Mouse (Mus musculus) testis, adult 2 months (tissue): Measurements from ENCODE around the gene Srebf2. TPM values are rescaled to one million over a fixed set of nuclear protein-coding genes. Genes with fewer than 3 reads are reported as not detected.

Source experiments
- H3K27ac ChIP-seq: fragments of 200-500 bp; 2 replicates; pipeline ENCODE4 v1.5.1; 2012; ENCODE audit warnings: low read depth, low read length; ENCODE audit not compliant: control insufficient read depth, insufficient read depth
- H3K27me3 ChIP-seq: fragments of 200-500 bp; 2 replicates; pipeline ENCODE4 v1.6.1; 2012; ENCODE audit warnings: mild to moderate bottlenecking, low read length, moderate library complexity; ENCODE audit not compliant: control insufficient read depth, insufficient read depth
- H3K36me3 ChIP-seq: fragments of 200-500 bp; 2 replicates; pipeline ENCODE4 v1.6.1; 2012; ENCODE audit warnings: mild to moderate bottlenecking, low read length; ENCODE audit not compliant: control insufficient read depth, insufficient read depth
- H3K4me1 ChIP-seq: fragments of 200-500 bp; 2 replicates; pipeline ENCODE4 v1.6.1; 2012; ENCODE audit warnings: low read length; ENCODE audit not compliant: control insufficient read depth, insufficient read depth
- H3K4me3 ChIP-seq: fragments of 200-500 bp; 2 replicates; pipeline ENCODE4 v1.5.1; 2012; ENCODE audit warnings: low read depth, mild to moderate bottlenecking, low read length, moderate library complexity, mixed read lengths; ENCODE audit not compliant: control insufficient read depth
- CTCF ChIP-seq: fragments of 200-500 bp; IDR thresholded peaks from 2 replicates; pipeline ENCODE4 v1.5.1; 2012; ENCODE audit warnings: low read depth, mild to moderate bottlenecking, inconsistent platforms, low read length, moderate library complexity; ENCODE audit not compliant: control insufficient read depth, insufficient read depth, insufficient replicate concordance
- POLR2A ChIP-seq: fragments of 200-500 bp; IDR thresholded peaks from 2 replicates; pipeline ENCODE4 v1.6.1; 2012; ENCODE audit warnings: low read depth, mild to moderate bottlenecking, inconsistent platforms, low read length, moderate library complexity; ENCODE audit not compliant: control insufficient read depth
- polyA plus RNA-seq: library from polyadenylated mRNA; depleted of rRNA; stranded (reverse); fragments of >200 nt; gene quantifications from 2 replicates; pipeline ENCODE4 v1.2.3, GENCODE M21; 2012

Srebf2 gene
- polyA plus RNA-seq, 1 experiment, result 36.2 TPM

DNA sequence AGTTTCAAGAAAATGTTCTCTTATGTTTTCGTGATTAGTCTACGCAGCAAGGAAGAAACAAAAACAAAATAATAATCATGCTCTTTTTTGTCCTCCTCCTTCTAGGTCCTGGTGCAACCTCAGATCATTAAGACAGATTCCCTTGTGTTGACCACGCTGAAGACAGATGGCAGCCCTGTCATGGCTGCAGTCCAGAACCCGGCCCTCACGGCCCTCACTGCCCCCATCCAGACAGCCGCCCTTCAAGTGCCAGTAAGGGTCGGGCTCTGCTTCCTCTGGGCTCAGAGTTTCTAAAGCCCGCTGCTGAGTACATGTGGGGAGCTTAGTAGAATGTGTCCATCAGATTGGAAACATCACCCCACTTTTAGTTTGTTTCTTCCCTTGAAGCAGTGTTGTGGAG lies 25.7 kb downstream of the Srebf2 start:
- TF ChIP-seq CTCF (no peak), POLR2A (no peak)
- Histone ChIP-seq H3K4me1 (no peaks in the 10 kb centered on the region), H3K27ac (no peak overlapping the region), H3K4me3 (no peak overlapping the region), H3K36me3 (peaks cover 2% of the 10 kb centered on the region), H3K27me3 (no peaks in the 10 kb centered on the region)

DNA sequence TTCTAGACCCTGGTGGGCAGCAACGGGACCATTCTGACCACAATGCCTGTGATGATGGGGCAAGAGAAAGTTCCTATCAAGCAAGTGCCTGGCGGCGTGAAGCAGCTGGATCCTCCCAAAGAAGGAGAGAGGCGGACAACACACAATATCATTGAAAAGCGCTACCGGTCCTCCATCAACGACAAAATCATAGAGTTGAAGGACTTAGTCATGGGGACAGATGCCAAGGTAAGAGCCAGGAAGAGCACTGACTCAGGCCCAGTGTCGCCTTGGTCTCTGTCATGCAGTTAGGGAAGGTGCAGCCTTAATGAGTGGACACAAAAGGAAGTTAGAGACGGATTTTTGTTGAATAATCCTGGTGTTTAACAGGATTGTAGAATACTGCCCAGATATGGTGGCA lies 28.1 kb downstream of the Srebf2 start:
- H3K4me3 ChIP-seq, result no peak overlapping the region
- TF ChIP-seq POLR2A, result no peak
- TF ChIP-seq CTCF, result no peak
- peaks cover 2% of the 10 kb centered on the region for H3K36me3 ChIP-seq
- H3K27me3 ChIP-seq, result no peaks in the 10 kb centered on the region
- H3K27ac ChIP-seq, result no peak overlapping the region
- no peaks in the 10 kb centered on the region for H3K4me1 ChIP-seq

DNA sequence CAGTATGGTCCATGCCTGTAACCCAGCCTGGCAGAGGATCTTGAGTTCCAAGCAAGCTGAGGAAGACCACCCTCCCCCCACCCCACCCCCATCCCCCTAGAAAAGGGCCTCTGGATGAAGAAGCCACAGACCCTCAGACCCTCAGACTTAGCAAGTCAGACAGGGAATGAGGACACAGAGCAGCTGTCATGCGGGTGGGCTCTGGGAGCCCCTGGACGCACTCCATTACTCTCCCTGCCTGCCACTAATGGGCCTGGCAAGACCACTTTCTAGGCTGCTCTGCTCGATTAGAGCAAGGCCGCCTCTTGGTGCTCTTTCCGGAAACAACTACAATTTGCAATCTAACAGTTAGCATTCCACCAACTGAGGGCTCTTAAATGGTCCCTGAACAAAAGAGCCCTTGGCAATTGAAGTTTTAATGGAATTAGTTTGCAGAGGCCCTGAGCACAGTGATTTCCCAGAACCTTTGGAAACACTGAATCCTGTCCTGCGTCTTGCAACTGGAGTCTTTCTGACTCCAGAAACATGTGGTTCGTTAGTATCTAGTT lies 30.8 kb downstream of the Srebf2 start:
- Histone ChIP-seq H3K27ac (no peak overlapping the region), H3K36me3 (peaks cover 2% of the 10 kb centered on the region), H3K4me1 (no peaks in the 10 kb centered on the region), H3K27me3 (no peaks in the 10 kb centered on the region), H3K4me3 (no peak overlapping the region)
- TF ChIP-seq CTCF (no peak), POLR2A (no peak)

DNA sequence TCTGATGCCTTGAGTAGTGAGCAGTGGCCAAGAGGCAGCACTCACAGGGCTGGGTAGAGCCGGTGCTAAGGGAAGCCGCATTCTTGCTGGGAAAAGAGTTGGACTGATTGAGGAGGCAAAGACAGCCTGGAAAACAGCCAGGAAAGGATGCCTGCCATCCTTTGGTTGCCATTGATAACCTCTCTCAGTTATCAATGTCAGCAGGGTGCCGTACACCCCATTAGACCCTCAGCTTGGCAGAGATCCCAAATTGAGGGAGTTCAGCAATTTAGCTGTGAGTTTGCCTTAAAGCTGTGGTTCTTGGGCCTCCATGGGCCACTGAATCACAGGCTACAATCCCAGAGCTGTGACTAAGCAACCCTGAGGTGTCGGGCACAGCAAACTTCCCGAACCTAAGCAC lies 34.1 kb downstream of the Srebf2 start:
- no peaks in the 10 kb centered on the region for H3K27me3 ChIP-seq
- no peak for TF ChIP-seq CTCF
- TF ChIP-seq POLR2A, result no peak

DNA sequence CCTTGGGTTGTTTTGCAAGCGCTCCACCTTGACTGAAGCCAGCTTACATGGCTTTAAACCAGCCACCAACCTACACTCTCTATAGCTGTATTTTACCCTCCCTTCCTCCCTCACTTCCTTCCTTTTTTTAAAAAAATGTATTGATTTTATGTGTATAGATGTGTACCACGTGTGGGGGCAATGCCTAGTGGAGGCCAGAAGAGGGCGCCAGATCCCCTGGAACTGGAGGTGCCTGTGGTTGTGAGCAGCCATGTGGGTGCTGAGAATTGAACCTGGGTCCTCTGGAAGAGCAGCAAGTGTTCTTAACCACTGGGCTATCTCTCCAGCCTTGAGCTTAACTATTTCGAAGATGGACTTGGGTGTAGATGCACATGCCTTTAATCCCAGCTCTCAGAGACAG lies 35.3 kb downstream of the Srebf2 start:
- H3K36me3 ChIP-seq, result no peaks in the 10 kb centered on the region; the same call in 1 of the 2 replicates
- no peak overlapping the region for H3K4me3 ChIP-seq
- no peak overlapping the region for H3K27ac ChIP-seq
- TF ChIP-seq POLR2A (no peak), CTCF (peak; percentile 63; the same call in 1 of the 2 replicates)
- H3K4me1 ChIP-seq, result no peaks in the 10 kb centered on the region
- H3K27me3 ChIP-seq, result no peaks in the 10 kb centered on the region

More for the DNA sequence above, 34.1 kb downstream of the Srebf2 start:
- H3K4me3 ChIP-seq, result no peak overlapping the region
- peaks cover 2% of the 10 kb centered on the region for H3K36me3 ChIP-seq
- no peak overlapping the region for H3K27ac ChIP-seq
- H3K4me1 ChIP-seq, result no peaks in the 10 kb centered on the region

DNA sequence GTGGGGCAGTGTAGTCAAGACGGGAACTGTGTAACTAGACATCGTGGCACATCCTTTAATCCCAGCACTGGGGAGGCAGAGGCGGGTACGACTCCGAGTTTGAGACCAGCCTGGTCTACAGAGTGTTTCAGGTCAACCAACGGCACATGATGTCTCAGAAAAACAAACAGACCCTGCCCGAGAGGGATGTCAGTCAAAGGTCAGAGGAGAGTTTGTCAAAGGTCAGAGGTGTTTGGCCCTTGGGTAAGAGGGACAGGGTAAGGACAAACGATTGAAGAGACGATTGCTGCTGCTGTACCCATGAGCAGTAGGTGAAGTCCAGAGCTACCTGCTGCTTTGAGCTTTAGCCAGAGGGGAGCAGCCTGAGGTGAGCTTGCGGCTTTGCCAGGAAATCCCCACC lies 36.6 kb downstream of the Srebf2 start:
- Histone ChIP-seq H3K4me1 (no peaks in the 10 kb centered on the region), H3K27ac (no peak overlapping the region), H3K36me3 (no peaks in the 10 kb centered on the region; the same call in 1 of the 2 replicates), H3K4me3 (no peak overlapping the region), H3K27me3 (no peaks in the 10 kb centered on the region)
- TF ChIP-seq POLR2A (no peak), CTCF (no peak)

DNA sequence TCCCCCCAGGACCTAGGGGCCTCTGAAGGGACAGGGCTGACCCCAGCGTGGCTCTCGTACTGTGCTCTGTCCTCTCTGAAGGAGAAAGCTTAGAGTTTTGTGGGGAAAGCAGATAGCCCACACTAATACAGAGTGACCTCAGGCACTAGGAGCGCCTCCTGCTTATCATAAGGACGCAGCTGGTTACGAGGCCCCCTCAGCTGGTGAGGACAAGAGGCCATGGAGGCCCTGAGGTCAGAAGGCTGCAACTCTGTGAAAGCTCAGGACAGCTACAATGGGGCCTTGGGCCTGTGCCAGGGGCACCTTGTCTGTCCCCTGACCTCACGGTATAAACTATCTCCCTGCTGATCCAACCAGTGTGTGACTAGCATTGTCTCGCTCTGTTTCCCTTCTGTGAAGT lies 37.2 kb downstream of the Srebf2 start:
- Histone ChIP-seq H3K27ac (no peak overlapping the region), H3K4me3 (no peak overlapping the region), H3K4me1 (no peaks in the 10 kb centered on the region), H3K36me3 (no peaks in the 10 kb centered on the region; the same call in 1 of the 2 replicates), H3K27me3 (no peaks in the 10 kb centered on the region)
- no peak for TF ChIP-seq CTCF

DNA sequence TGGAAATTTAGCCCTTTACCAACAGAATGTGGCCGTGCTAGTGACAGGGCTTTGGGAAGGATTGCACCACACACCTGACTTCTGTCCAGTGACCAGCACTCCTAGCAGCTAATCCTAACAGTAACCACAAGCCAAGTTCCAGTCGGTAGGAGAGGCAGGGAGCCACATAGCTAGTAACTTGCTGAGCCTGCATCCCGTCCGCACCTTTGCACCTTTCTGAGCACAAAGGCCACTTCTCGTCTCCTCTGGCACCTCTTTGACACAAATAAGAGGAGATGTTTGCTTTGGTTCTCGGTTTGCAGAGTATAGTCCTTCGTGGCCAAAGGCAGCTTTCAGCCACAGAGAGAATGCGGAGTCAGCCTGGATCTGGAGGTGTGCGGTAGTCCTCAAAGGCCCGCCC lies 37.7 kb downstream of the Srebf2 start:
- no peak overlapping the region for H3K4me3 ChIP-seq
- TF ChIP-seq CTCF, result no peak
- TF ChIP-seq POLR2A, result no peak
- no peaks in the 10 kb centered on the region for H3K4me1 ChIP-seq
- H3K36me3 ChIP-seq, result no peaks in the 10 kb centered on the region; the same call in 1 of the 2 replicates
- H3K27ac ChIP-seq, result no peak overlapping the region
- H3K27me3 ChIP-seq, result no peaks in the 10 kb centered on the region
